Mouse (Mus musculus): Measurements from ENCODE around the gene Coro2b. TPM values are rescaled to one million over a fixed set of nuclear protein-coding genes. Genes with fewer than 3 reads are reported as not detected.
A peak's percentile ranks its signal among the peaks of the same experiment; 100 is the strongest.

The Coro2b gene
- total RNA-seq, 2 experiments from 2014 or later: 131 to 136 TPM

DNA sequence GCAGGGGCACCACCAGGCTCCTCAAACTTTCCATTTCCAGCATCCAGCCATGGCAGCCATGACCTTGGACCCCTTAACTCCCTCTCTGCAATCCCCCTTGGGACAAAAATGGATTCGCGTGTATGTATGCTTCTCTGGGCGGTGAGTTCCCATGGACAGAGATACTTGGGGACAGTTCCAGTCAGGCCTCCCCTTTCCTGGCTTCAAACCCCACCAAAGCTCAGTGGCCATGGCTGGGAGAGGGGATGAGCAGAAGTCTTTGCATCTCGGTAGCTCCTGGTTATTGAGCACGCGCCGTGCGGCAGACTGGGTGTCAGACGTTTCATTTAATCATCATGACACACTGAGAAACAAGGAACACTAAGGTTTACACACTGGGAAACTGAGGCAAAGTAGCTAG is 56.7 kb downstream of the Coro2b start:
- no peak for DNase-seq (ENCODE audit: low spot score in 2 of 2)

GRCm38 (mm10) chr9:62476782-62477487 is 59.9 kb downstream of the Coro2b start:
- peak; percentile 91 for DNase-seq (ENCODE audit: low spot score in 2 of 2)

GRCm38 (mm10) chr9:62474206-62474605 is 62.6 kb downstream of the Coro2b start:
- DNase-seq (ENCODE audit: low spot score in 2 of 2): no peak

GRCm38 (mm10) chr9:62471541-62472189 is 65.2 kb downstream of the Coro2b start:
- no peak for DNase-seq (ENCODE audit: low spot score in 2 of 2)

GRCm38 (mm10) chr9:62471041-62471440 is 65.8 kb downstream of the Coro2b start:
- DNase-seq (ENCODE audit: low spot score in 2 of 2): no peak

DNA sequence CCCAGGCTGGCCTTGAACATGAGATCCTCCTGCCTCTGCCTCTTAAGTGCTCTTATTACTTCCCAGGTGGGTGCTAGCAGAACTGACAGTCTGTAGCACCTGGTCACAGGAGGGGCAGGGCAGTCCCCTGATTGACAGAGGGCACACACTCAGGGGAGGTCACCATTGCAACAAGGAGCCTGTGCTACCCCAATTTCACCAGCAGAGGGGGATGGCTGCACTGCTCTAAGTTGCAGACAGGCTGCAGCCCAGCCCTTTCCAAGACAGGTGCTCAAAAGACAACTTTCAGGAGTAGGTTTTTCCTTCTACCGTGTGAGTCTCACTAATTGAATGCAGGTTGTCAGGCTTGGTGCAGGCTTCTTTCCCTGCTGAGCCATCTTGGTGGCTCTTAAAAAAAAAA is 66.4 kb downstream of the Coro2b start:
- DNase-seq (ENCODE audit: low spot score in 2 of 2): peak; percentile 85 to 86

- DNase-seq (ENCODE audit: low spot score in 2 of 2): no peak
Measured at GRCm38 (mm10) chr9:62469696-62470095, 67.1 kb downstream of the Coro2b start.

DNA sequence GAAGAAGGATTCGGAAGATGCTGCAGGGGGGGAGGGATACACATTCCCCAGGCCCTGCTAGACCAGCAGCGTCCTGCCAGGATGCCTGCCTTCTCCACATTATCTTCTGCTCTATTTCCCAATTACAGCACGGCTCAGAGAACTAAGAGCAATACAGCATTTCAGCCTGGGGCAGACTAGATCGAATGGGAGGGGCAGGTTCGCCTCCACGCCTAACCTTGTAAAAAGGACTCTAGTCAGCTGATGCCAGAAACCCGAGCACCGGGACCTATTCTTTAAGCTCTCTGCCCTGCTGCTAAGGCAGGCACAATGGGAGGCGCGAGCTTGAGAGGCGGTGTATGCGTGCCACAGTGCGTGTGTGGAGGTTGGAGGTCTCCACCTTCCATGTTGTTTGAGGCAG is 67.7 kb downstream of the Coro2b start:
- peak in 1 of 2 experiments; percentile 46 for DNase-seq (ENCODE audit: low spot score in 2 of 2)

GRCm38 (mm10) chr9:62467413-62467784 is 69.4 kb downstream of the Coro2b start:
- no peak for DNase-seq (ENCODE audit: low spot score in 2 of 2)

DNA sequence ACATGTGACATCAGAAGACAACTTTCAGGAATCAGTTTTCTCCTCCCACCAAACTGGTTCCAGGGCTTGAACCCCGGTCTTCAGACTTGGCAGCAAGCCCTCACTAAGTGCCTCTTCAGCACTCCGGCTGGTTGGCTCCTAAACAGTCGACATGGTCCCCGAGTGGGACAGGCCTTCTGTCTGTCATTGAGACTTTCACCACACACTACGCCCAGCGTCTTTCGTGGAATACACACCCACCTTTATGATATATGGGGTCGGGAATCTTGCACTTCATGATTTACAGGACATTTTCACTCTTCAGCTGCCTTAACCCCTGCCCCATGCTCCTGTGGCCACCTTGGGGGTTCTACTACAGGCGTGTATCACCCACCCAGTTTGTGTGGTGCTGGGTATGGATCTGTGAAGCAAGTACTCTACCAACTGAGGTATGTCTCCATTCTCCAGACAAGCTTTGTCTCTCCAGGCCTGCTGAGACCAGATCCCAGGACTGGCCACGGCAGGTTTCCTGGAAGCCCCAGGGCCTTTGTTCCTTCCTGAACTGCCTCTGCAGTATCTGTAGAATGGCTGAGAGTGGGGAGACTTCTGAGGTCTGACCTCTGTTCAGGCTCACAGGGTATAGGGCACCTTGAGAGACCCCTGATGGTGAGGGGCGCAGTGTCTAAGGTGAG is 70.0 kb downstream of the Coro2b start:
- no peak for DNase-seq (ENCODE audit: low spot score in 2 of 2)

- no peak for DNase-seq (ENCODE audit: low spot score in 2 of 2)
Measured at GRCm38 (mm10) chr9:62466053-62466452, 70.8 kb downstream of the Coro2b start.

GRCm38 (mm10) chr9:62464727-62465126 is 72.1 kb downstream of the Coro2b start:
- DNase-seq (ENCODE audit: low spot score in 2 of 2): no peak

DNA sequence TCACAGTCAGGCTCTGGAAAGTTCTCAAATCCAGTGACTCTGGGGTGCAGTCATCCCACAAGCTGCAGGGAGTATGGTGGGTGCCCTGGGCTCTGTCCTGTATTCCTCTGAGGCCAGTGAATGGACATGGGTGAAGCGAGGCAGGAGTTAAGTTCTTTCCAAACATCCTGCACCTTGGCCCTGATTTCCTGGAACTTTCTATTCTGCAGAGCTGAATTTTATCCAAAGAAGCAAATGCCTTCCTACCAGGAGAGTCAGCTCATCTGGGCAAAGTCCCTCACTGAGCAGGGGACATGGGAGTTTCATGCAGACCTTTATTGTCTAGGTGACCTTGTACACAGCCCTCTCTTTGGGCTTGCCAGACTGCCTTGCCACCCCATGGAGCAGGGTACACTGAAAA is 75.1 kb downstream of the Coro2b start:
- DNase-seq (ENCODE audit: low spot score in 2 of 2): no peak

GRCm38 (mm10) chr9:62461095-62461494 is 75.7 kb downstream of the Coro2b start:
- DNase-seq (ENCODE audit: low spot score in 2 of 2): no peak

DNA sequence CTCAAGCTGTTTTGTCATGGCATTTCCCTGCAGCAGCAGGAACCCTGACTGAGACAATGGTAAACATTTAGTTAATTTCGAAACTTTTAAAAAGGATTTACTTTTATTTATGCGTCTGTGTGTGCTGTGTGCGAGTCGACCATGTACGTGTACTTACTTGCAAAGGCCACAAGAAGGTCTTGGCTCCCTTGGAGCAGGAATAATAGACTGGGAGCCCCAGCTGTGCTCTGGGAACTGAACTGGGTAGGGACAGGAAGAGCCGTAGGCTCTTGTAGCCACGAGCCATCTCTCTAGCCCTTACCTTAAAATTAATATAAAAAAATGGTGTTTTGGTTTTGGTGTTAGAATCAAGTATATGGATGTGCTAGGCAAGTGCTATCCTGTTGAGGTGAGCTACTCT is 76.8 kb downstream of the Coro2b start:
- DNase-seq (ENCODE audit: low spot score in 2 of 2): no peak

GRCm38 (mm10) chr9:62458457-62458856 is 78.4 kb downstream of the Coro2b start:
- no peak for DNase-seq (ENCODE audit: low spot score in 2 of 2)

DNA sequence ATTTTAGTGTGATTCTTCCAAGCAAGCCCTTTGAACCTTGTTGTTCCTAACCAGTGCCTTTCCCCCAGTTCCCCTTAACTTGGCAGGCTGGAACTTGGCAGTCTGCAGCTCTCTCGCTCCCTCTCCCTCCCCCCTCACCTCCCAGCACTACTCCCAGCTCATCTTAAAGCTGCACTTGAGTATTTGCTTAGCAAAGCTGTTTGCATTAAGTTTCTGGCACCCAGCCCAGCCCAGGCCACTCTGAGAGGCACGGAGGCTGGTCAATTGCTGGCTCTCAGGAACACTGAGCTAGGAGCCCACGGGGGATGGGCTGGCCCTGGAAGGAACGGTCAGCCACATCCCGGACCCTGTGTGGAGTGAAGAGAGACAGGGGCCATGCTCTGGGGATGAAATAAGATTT is 80.8 kb downstream of the Coro2b start:
- peak in 1 of 2 experiments; percentile 56 for DNase-seq (ENCODE audit: low spot score in 2 of 2)

DNA sequence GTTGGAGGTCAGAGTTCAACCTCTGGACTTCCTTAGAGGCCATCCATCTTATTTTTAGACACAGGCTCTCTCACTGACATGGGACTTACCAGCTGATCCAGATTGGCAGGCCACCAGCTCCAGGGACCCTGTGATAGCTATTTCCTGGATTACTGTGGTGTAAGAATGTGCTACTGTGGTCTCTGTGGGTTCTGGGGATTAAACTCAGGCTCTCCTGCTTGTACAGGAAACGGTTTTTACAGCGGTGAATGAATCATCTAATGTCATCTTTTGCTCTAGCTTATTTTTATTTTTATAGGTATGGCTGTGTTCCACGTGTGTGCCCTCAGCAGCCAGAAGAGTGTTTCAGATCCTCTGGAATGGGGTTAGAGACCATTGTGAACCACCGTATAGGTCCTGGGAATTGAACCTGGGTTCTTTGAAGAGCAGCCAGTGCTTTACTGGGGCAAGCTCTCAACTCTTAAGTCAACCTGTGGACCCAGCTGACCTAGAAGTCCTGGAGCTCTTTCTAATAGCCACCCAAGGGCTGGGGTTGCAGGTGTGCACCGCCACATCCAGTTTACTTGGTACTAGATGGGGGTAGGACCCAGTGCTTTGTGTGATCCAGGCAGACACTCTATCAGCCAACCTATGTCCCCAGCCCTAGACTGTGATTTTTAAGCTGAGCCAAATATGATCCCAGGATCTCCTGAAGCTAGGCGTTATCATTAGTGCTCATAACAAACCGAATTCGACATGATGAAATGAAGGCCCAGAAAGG is 81.5 kb downstream of the Coro2b start:
- DNase-seq (ENCODE audit: low spot score in 2 of 2): no peak

DNA sequence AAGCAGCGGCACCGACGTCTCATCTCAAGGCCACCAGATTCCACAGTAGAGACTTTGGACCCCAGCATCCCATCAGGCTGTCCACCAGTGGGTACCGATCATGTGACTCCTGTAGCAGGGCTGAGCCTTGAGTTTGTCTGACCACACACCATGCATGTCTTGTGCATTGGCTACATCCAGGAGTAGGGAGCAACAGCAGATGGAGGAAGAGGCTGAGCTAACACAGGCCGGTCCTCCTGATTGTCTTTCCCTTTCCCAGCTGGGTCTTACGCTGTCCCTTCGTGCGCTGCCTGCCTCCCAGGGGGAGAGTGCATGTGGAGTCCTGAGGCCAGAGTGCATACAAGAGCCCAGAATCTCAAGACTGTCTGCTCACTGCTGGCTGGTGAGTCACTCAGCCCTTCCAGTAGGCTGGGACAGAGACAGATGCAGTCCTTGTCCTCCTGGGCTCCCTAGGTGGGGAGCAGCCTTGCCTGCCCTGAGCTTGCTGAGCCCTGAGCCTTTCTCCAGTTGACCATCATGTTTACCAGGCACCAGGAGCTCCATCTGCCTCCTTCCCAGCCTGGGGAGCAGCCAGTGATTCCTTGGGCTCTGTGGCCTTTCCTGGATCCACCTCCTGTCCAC is 84.4 kb downstream of the Coro2b start:
- no peak for DNase-seq (ENCODE audit: low spot score in 2 of 2)

- DNase-seq (ENCODE audit: low spot score in 2 of 2): no peak
Measured at GRCm38 (mm10) chr9:62451585-62452372, 85.1 kb downstream of the Coro2b start.

Measured in layer of hippocampus, postnatal 10 days (tissue).